Mouse (Mus musculus) testis, postnatal 10 days (tissue): ENCODE results near the gene Fuz.

ENCODE experiments used
- DNase-seq: peaks from one replicate; pipeline ENCODE4 v3.0.0; 2021; ENCODE audit warnings: low spot score

Gene Fuz

DNA sequence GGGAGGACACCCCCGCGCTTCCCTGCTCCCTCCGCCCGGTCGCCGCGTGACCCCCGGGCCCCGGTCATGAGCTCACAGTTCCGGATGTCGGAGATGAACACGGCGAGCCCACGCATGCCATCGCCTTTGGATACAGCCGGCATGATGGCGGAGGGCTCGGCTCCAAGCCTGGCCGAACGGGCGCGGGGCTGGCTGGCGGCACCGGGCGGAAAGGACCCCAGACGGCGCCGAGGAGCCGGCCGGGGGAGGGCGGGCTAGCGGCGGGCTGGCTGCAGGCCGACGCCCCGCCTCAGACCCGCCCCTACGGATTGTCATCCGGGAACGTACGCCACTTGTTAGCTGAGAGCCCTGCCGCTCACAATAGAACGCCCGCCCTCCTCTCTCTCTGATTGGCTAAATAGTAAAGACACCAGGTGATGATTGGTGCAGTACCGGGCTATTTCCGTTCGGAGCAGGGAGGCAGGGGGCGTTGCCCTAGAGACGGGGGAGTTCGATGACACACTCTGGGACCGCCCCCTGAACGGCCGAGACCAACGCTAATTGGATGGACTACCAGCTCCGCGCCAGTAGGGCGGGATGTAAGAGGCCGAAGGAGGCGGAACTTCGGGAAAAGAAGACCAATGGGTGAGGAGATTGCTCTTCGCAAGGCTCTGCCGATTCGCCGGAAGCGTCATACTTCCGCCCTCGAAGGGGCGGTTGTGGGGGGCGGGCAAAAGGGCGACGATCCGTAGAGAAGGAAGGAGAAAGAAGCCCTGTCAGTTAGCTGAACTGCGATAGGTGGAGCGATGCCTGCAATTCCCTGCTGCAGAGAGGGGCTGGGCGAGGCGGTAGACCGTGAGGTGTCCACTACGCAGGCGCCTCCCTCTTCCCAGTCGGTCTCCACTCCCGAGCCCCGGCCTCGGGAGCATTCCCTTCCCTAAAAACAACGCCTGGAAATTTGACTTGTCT is 33.6 kb downstream of the Fuz start, which contains the start of gene Ap2a1:
Ap2a1 (minus strand) TSS at position 293 of the 948 bp plus-strand sequence.
- peak; percentile 99 for DNase-seq

- no peak for DNase-seq
Measured at GRCm38 (mm10) chr7:44938680-44939079, 42.8 kb downstream of the Fuz start.

GRCm38 (mm10) chr7:44942904-44943303 is 47.0 kb downstream of the Fuz start, which contains the start of gene Tsks:
Tsks (plus strand) TSS chr7:44943204.
- DNase-seq, result no peak

DNA sequence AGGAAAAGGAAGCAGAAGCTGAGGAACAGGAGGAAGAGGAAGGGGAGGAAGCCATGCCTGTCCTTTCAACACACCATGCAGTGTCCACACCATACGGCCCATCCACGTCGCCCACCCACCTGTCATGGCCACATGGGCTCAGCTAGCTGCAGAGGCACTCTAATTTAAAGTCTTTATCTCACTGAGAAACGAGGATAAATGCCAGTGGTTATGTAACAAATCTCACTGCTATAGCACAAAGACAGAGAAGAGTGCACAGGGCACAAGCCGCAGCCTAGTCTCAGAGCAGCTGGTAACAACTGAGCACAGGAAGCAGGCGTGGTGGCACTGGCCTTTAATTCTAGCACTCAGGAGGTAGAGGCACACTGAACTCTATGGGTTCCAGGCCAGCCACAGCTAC is 54.0 kb downstream of the Fuz start:
- DNase-seq, result no peak

GRCm38 (mm10) chr7:44951960-44952359 is 56.1 kb downstream of the Fuz start:
- DNase-seq, result peak; percentile 81
